Mouse (Mus musculus) brain, embryonic 14.5 days (tissue): ENCODE results near the gene Epb41l2.

Source experiments
- CTCF ChIP-seq: fragments of 200-500 bp; IDR thresholded peaks from 2 replicates; pipeline ENCODE4 v1.5.1; 2012; ENCODE audit warnings: inconsistent platforms, mild to moderate bottlenecking, moderate library complexity, borderline replicate concordance; ENCODE audit not compliant: insufficient read depth, insufficient read length; ENCODE audit errors: extremely low read depth
- POLR2A ChIP-seq: fragments of 200-500 bp; IDR thresholded peaks from 2 replicates; pipeline ENCODE4 v1.6.1; 2012; ENCODE audit warnings: mild to moderate bottlenecking, inconsistent platforms, borderline replicate concordance; ENCODE audit not compliant: poor library complexity, insufficient read depth, insufficient read length, severe bottlenecking; ENCODE audit errors: extremely low read depth

GRCm38 (mm10) chr10:25318405-25318804, 41.2 kb upstream of the Epb41l2 start:
- TF ChIP-seq CTCF, result no peak
- no peak for TF ChIP-seq POLR2A
